Comparison of ENCODE assay signal across 20 mouse cellular contexts in genomic region chr3:35971149-35971548, GRCm38 (mm10).
"Had no signal": no experiment of that assay in that cellular context is flagged by ENCODE, and none has a peak within 500 bp of the region (broad histone marks: within the 10 kb centered on the region; RNA-seq: fewer than 3 reads in every experiment).

No protein-coding gene starts in this region.

- H3K27me3 ChIP-seq: heart, embryonic 13.5 days; heart, embryonic 15.5 days; hindbrain, embryonic 13.5 days; hindbrain, embryonic 15.5 days; limb, embryonic 13.5 days; limb, embryonic 15.5 days; liver, embryonic 12.5 days had no signal

- H3K9me3 ChIP-seq: heart, embryonic 13.5 days; heart, embryonic 15.5 days; hindbrain, embryonic 13.5 days; hindbrain, embryonic 15.5 days; limb, embryonic 13.5 days; limb, embryonic 15.5 days; liver, embryonic 12.5 days had no signal

- H3K4me3 ChIP-seq: heart, embryonic 13.5 days; heart, embryonic 15.5 days; hindbrain, embryonic 13.5 days; hindbrain, embryonic 15.5 days; limb, embryonic 13.5 days; limb, embryonic 15.5 days; liver, embryonic 12.5 days had no signal

- H3K4me2 ChIP-seq: heart, embryonic 11.5 days; heart, embryonic 13.5 days; heart, embryonic 15.5 days; hindbrain, embryonic 13.5 days; hindbrain, embryonic 15.5 days; limb, embryonic 13.5 days; limb, embryonic 15.5 days; liver, embryonic 12.5 days had no signal

- H3K27ac ChIP-seq: heart, embryonic 13.5 days; heart, embryonic 15.5 days; hindbrain, embryonic 13.5 days; hindbrain, embryonic 15.5 days; hindbrain, postnatal 0 days; kidney, postnatal 0 days; limb, embryonic 13.5 days; limb, embryonic 15.5 days; liver, embryonic 12.5 days; liver, embryonic 14.5 days had no signal

- ATAC-seq: forebrain, postnatal 0 days; hindbrain, postnatal 0 days; intestine, embryonic 16.5 days; liver, embryonic 12.5 days had no signal

- H3K9ac ChIP-seq: forebrain, postnatal 0 days; heart, embryonic 15.5 days; hindbrain, embryonic 13.5 days; hindbrain, embryonic 15.5 days; limb, embryonic 13.5 days; limb, embryonic 15.5 days; liver, embryonic 12.5 days; liver, embryonic 14.5 days had no signal

- H3K4me1 ChIP-seq: heart, embryonic 13.5 days; heart, embryonic 15.5 days; hindbrain, embryonic 13.5 days; hindbrain, embryonic 15.5 days; limb, embryonic 13.5 days; limb, embryonic 15.5 days had no signal

- DNase-seq: forebrain, postnatal 0 days; gastrocnemius, postnatal 14 days; gastrocnemius, postnatal 36 days; heart, adult 18-20 months; heart, postnatal 14 days; heart, postnatal 36 days; layer of hippocampus, adult 9-11 months; left cerebral cortex, postnatal 4 days had no signal
